Mouse (Mus musculus): ENCODE measurements at regions not wholly inside any gene's neighbourhood (a gene's known extent, or its start where the extent isn't known, plus 50 kb on each side); places are given as distances from the start of the nearest gene placed in this dataset.

GRCm38 (mm10) chr14:76849636-76850035 is 186.9 kb upstream of the Ccdc122 start:
- WGBS (ENCODE audit: insufficient replicate concordance), result 66% methylated on average over 6 of the region's 6 CpGs
- no peak for ATAC-seq (ENCODE audit: insufficient read depth)
- Histone ChIP-seq H3K9ac (replicated peaks) (no peak overlapping the region), H3K9me3 (ENCODE audit: control insufficient read depth, low read length) (no peaks in the 10 kb centered on the region), H3K36me3 (replicated peaks; ENCODE audit: control insufficient read depth, insufficient read depth, low read depth) (no peaks in the 10 kb centered on the region), H3K4me2 (ENCODE audit: low read depth) (peak overlapping the region; percentile 11; the same call in 1 of the 2 replicates), H3K27me3 (ENCODE audit: control insufficient read depth, insufficient read depth, low read length) (no peaks in the 10 kb centered on the region), H3K4me1 (replicated peaks; ENCODE audit: control insufficient read depth in 2 of 2, insufficient read depth in 2 of 2, low read length in 1 of 2) (peaks cover 17 to 21% of the 10 kb centered on the region in 2 experiments), H3K4me3 (ENCODE audit: insufficient read depth in 1 of 2, low read depth in 2 of 2, low read length in 2 of 2) (no peak overlapping the region), H3K27ac (no peak overlapping the region)
- no peak for TF ChIP-seq EP300 (IDR thresholded peaks at IDR 0.05; ENCODE audit: low read depth)
- TF ChIP-seq CTCF (IDR thresholded peaks at IDR 0.05; ENCODE audit: low read depth), result no peak
- no peak for DNase-seq (ENCODE audit: low read depth in 3 of 3, low spot score in 3 of 3)

GRCm38 (mm10) chr14:76849071-76849470 is 187.5 kb upstream of the Ccdc122 start:
- DNase-seq (ENCODE audit: low read depth in 3 of 3, low spot score in 3 of 3) (no peak), ATAC-seq (ENCODE audit: insufficient read depth) (no peak)
- Histone ChIP-seq H3K27ac (no peak overlapping the region), H3K9ac (replicated peaks) (no peak overlapping the region), H3K4me2 (ENCODE audit: low read depth) (no peak overlapping the region), H3K9me3 (ENCODE audit: control insufficient read depth, low read length) (no peaks in the 10 kb centered on the region), H3K4me3 (ENCODE audit: insufficient read depth in 1 of 2, low read depth in 2 of 2, low read length in 2 of 2) (no peak overlapping the region), H3K4me1 (replicated peaks; ENCODE audit: control insufficient read depth in 2 of 2, insufficient read depth in 2 of 2, low read length in 1 of 2) (peaks cover 17 to 21% of the 10 kb centered on the region in 2 experiments), H3K36me3 (replicated peaks; ENCODE audit: control insufficient read depth, insufficient read depth, low read depth) (no peaks in the 10 kb centered on the region), H3K27me3 (ENCODE audit: control insufficient read depth, insufficient read depth, low read length) (no peaks in the 10 kb centered on the region)
- WGBS (ENCODE audit: insufficient replicate concordance), result 60% methylated on average over 3 of the region's 3 CpGs
- TF ChIP-seq CTCF (IDR thresholded peaks at IDR 0.05; ENCODE audit: low read depth) (no peak), EP300 (IDR thresholded peaks at IDR 0.05; ENCODE audit: low read depth) (no peak)

GRCm38 (mm10) chr14:76845706-76846105 is 190.9 kb upstream of the Ccdc122 start:
- ATAC-seq (ENCODE audit: insufficient read depth), result no peak
- Histone ChIP-seq H3K9me3 (ENCODE audit: control insufficient read depth, low read length) (no peaks in the 10 kb centered on the region), H3K27ac (no peak overlapping the region), H3K4me3 (ENCODE audit: insufficient read depth in 1 of 2, low read depth in 2 of 2, low read length in 2 of 2) (no peak overlapping the region), H3K4me2 (ENCODE audit: low read depth) (no peak overlapping the region), H3K9ac (replicated peaks) (no peak overlapping the region), H3K27me3 (ENCODE audit: control insufficient read depth, insufficient read depth, low read length) (no peaks in the 10 kb centered on the region), H3K4me1 (replicated peaks; ENCODE audit: control insufficient read depth in 2 of 2, insufficient read depth in 2 of 2, low read length in 1 of 2) (peaks cover 5 to 7% of the 10 kb centered on the region in 2 experiments), H3K36me3 (replicated peaks; ENCODE audit: control insufficient read depth, insufficient read depth, low read depth) (no peaks in the 10 kb centered on the region)
- DNase-seq (ENCODE audit: low read depth in 3 of 3, low spot score in 3 of 3), result no peak
- 32% methylated on average over 3 of the region's 3 CpGs for WGBS (ENCODE audit: insufficient replicate concordance)
- no peak for TF ChIP-seq EP300 (IDR thresholded peaks at IDR 0.05; ENCODE audit: low read depth)
- TF ChIP-seq CTCF (IDR thresholded peaks at IDR 0.05; ENCODE audit: low read depth), result no peak

GRCm38 (mm10) chr14:76844717-76845116 is 191.9 kb upstream of the Ccdc122 start:
- 67% methylated on average over 1 of the region's 1 CpGs for WGBS (ENCODE audit: insufficient replicate concordance)
- ATAC-seq (ENCODE audit: insufficient read depth), result no peak
- no peak overlapping the region for H3K9ac ChIP-seq (replicated peaks)

GRCm38 (mm10) chr14:76837583-76838220 is 198.9 kb upstream of the Ccdc122 start:
- no peaks in the 10 kb centered on the region for H3K27me3 ChIP-seq (ENCODE audit: control insufficient read depth, insufficient read depth, low read length)
- ATAC-seq (ENCODE audit: insufficient read depth), result peak; percentile 80
- WGBS (ENCODE audit: insufficient replicate concordance), result 55% methylated on average over 5 of the region's 5 CpGs
- no peaks in the 10 kb centered on the region for H3K36me3 ChIP-seq (replicated peaks; ENCODE audit: control insufficient read depth, insufficient read depth, low read depth)
- no peak overlapping the region for H3K9ac ChIP-seq (replicated peaks)
- H3K4me3 ChIP-seq (ENCODE audit: insufficient read depth in 1 of 2, low read depth in 2 of 2, low read length in 2 of 2), result no peak overlapping the region
- TF ChIP-seq EP300 (IDR thresholded peaks at IDR 0.05; ENCODE audit: low read depth) (no peak), CTCF (IDR thresholded peaks at IDR 0.05; ENCODE audit: low read depth) (no peak)
- H3K9me3 ChIP-seq (ENCODE audit: control insufficient read depth, low read length), result no peaks in the 10 kb centered on the region
- no peak overlapping the region for H3K27ac ChIP-seq
- peaks cover 0 to 9% of the 10 kb centered on the region in 2 experiments; a peak in 1 of 4 replicates for H3K4me1 ChIP-seq (replicated peaks; ENCODE audit: control insufficient read depth in 2 of 2, insufficient read depth in 2 of 2, low read length in 1 of 2)
- no peak overlapping the region for H3K4me2 ChIP-seq (ENCODE audit: low read depth)
- DNase-seq (ENCODE audit: low read depth in 3 of 3, low spot score in 3 of 3), result no peak

More at GRCm38 (mm10) chr14:76844717-76845116, 191.9 kb upstream of the Ccdc122 start:
- Histone ChIP-seq H3K36me3 (replicated peaks; ENCODE audit: control insufficient read depth, insufficient read depth, low read depth) (no peaks in the 10 kb centered on the region), H3K4me2 (ENCODE audit: low read depth) (no peak overlapping the region), H3K4me3 (ENCODE audit: insufficient read depth in 1 of 2, low read depth in 2 of 2, low read length in 2 of 2) (no peak overlapping the region), H3K27me3 (ENCODE audit: control insufficient read depth, insufficient read depth, low read length) (no peaks in the 10 kb centered on the region), H3K4me1 (replicated peaks; ENCODE audit: control insufficient read depth in 2 of 2, insufficient read depth in 2 of 2, low read length in 1 of 2) (peaks cover 0 to 1% of the 10 kb centered on the region in 2 experiments; a peak in 2 of 4 replicates), H3K9me3 (ENCODE audit: control insufficient read depth, low read length) (no peaks in the 10 kb centered on the region), H3K27ac (no peak overlapping the region)
- no peak for DNase-seq (ENCODE audit: low read depth in 3 of 3, low spot score in 3 of 3)
- TF ChIP-seq CTCF (IDR thresholded peaks at IDR 0.05; ENCODE audit: low read depth) (no peak), EP300 (IDR thresholded peaks at IDR 0.05; ENCODE audit: low read depth) (no peak)

All from liver, embryonic 14.5 days (tissue).